Mouse (Mus musculus): Measurements from ENCODE around the gene Rtp2.
"Not testable (repeated sequence)": the region's sequence is repeated elsewhere in the genome, so short reads cannot be mapped to it uniquely, and the experiment has no call there.

Rtp2 gene

GRCm38 (mm10) chr16:23952101-23952727 lies 20.0 kb upstream of the Rtp2 start:
- DNase-seq (ENCODE audit: low spot score): no peak

DNA sequence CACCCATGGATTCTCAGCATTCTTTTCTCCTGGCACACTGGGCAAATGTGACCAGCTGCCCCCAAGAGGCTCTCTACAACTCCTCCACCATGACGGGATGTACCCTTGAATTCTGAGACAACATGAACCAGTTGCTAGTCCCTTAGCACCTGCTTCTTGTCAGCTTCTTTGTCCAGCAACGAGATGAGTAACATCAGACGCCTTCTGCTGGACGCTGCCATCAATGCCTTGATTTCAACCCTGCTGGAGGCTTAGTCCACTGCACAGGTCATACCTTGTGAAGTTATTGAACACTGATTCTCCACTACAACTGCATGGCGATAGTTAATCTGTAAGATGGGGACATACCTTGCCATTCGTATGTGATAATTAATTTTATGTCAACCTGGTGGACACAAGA lies 15.5 kb upstream of the Rtp2 start:
- DNase-seq (ENCODE audit: low spot score): no peak

DNA sequence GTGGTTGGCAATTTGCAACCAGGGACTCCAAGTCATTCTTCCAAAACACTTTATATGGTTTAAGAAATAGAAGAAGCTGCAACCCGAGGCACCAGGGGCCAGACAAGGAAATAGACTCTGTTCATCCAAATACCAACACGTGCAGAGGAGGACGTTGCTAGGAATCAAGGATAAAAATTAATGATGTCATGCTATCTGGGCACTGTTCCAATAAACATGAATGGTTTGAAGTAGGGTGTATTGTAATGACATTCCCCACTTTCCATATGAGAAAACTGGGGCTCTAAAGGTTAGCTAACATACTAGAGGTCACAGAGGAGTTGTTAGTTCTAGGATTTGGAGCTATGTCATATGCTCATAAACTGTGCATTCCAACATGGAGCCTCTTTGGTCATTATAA lies 12.6 kb upstream of the Rtp2 start:
- DNase-seq (ENCODE audit: low spot score): no peak

- DNase-seq (ENCODE audit: low spot score): no peak
Measured at GRCm38 (mm10) chr16:23934397-23934796, 2.2 kb upstream of the Rtp2 start.

GRCm38 (mm10) chr16:23931275-23931674 lies 919 bp downstream of the Rtp2 start:
- no peak for DNase-seq (ENCODE audit: low spot score)

DNA sequence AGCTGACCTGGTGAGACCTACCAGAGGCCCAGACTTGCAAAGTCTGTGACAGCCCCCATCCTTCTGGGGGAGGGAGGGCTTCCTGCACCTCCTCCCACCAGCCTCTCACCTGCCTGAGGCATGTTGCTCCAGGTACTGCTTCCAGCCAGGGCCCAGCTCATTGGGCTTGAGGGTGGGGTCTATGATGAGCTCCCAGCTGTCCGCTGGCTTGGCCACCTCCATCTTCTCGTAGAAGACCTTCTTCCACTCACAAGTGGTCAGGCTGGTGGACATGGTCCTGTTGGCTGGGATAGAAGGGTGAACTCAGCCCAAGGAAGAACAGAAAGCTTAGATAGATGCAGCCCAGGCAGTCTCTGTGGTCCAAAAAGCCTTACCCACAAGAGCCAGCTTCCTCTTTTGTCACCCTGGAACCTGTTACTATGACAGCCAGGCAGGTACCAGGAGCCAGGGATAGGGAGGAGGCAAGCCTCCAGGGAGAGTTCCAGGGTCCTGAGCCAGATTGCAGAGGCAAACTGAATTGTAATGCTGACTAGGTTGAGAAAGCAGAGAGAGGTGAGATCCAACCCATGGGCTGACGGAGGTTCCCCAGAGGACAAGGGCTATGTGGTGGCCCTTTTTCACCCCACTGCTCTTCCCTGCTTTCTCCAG lies 1.6 kb downstream of the Rtp2 start:
- no peak for DNase-seq (ENCODE audit: low spot score)

GRCm38 (mm10) chr16:23927301-23928114 lies 4.7 kb downstream of the Rtp2 start:
- no peak for DNase-seq (ENCODE audit: low spot score)

DNA sequence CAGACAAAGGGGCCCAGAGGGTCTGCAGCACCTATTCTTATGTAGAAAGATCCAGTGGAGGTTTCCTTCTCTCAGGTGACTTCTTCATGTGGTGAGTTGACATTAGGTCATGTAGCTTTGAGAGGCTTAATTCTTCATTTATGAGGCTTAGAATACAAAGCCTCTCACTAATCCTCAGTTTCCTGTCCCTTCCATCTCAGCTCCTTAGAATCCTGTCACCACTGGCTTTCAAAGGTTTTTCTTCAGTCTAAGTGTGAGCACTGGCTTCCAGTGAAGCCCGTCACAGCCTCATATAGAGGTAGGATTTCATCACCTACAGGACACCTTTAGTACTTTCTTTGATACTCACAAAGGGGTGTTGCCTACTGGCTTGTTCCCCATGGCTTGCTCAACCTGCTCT lies 9.3 kb downstream of the Rtp2 start:
- no peak for DNase-seq (ENCODE audit: low spot score)

DNA sequence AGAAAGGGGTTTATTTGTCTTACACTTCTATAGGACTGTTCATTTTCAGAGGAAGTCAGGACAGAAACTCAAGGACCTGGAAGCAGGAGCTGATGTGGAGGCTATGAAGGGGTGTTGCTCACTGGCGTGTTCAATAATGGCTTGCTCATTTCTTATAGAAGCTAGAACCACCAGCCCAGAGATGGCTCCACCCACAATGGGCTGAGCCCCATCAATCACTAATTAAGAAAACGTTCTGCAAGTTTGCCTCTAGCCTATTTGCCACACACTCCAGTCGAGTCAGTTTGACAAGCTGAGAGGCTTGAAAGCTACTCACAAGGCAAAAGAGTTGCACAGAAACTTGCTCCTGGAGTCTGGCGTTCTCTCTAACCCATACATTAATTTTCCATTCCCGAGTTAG lies 10.5 kb downstream of the Rtp2 start:
- no peak for DNase-seq (ENCODE audit: low spot score)

- DNase-seq (ENCODE audit: low spot score): no peak
Measured at GRCm38 (mm10) chr16:23919418-23919817, 12.8 kb downstream of the Rtp2 start.

- DNase-seq (ENCODE audit: low spot score): no peak
Measured at GRCm38 (mm10) chr16:23913401-23913800, 18.8 kb downstream of the Rtp2 start.

- no peak for DNase-seq (ENCODE audit: low spot score)
Measured at GRCm38 (mm10) chr16:23912741-23913140, 19.5 kb downstream of the Rtp2 start.

- not testable (repeated sequence) for DNase-seq (ENCODE audit: low spot score)
Measured at GRCm38 (mm10) chr16:23909015-23909354, 23.2 kb downstream of the Rtp2 start.

DNA sequence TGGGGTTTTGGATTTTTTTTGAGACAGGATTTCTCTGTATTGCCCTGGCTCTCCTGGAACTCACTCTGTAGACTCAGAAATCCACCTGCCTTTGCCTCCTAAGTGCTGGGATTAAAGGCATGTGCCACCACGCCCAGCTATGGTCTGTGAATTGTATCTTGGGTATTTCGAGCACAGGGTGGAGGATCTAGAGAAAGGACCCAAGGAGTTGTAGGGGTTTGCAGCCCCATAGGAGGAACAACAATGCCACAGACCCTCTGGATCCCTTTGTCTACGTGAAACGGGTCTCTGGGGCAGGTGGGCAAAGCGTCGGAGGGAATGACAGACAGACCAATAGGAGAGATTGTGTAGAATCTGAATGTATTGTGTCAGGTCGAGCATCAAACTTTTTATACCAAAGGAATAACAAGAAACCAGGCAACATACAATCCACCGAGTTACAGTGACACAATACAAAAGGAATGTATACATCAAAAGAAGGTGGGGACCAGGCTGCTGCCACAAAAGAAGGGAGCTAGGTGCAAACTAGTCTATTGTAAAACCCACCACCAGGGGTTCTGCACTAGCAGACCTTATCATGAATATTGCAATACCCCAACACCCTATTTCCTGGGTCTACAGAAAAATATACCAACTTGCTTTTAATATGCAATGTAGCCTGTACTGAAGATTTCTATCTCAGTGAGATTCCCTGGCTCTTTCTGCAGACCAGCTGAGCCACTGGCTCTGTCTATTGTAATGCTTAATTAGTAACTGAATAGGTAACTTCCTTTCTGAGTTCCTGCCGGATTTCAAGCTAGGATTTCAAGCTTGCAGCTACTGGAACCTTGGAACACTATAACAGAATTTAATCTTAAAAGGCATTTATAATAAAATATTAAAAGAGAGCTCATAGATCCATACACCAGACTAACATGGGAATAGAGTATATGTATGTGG lies 23.8 kb downstream of the Rtp2 start:
- DNase-seq (ENCODE audit: low spot score): not testable (repeated sequence)

DNA sequence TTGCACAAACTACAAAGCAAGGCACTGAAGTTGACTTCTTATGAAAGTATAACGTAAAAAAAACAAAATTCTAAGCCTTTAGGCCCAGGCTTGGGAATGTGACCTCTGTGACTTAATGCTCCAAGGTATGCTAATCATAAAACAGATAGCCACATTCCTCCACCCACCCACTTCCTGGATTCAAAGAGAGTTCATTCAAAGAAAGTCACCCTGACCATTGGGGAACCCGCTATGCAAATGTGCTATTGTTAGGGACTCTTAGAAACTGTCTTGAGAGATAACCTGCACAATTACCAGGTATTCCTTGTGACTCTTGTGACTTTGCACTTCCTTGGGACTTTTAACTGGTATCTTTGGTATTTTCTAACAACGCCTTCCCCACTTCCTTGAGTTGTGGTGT lies 25.6 kb downstream of the Rtp2 start:
- DNase-seq (ENCODE audit: low spot score): not testable (repeated sequence)

- no peak for DNase-seq (ENCODE audit: low spot score)
Measured at GRCm38 (mm10) chr16:23901411-23901810, 30.8 kb downstream of the Rtp2 start.

DNA sequence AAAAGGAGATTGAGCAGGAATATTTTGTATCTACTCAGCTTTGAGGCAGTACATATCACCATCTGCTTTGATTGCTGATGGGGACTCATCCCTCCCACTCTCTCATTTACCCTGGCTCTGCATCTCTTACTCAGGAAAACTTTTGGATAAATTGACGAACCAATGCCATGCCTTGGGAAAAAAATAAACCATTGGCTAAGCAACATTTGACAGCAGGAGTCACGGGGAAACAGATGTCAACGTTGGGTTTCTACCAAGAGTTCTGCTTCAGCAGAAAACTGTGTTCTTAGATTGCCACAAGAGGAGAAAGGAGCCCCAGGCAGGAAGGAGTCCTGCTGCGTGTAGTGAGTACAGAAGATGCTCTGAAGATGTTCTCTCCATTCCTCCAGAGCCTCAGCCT lies 32.1 kb downstream of the Rtp2 start:
- no peak for DNase-seq (ENCODE audit: low spot score)

- DNase-seq (ENCODE audit: low spot score): peak; percentile 79
Measured at GRCm38 (mm10) chr16:23898840-23899239, 33.4 kb downstream of the Rtp2 start.

DNA sequence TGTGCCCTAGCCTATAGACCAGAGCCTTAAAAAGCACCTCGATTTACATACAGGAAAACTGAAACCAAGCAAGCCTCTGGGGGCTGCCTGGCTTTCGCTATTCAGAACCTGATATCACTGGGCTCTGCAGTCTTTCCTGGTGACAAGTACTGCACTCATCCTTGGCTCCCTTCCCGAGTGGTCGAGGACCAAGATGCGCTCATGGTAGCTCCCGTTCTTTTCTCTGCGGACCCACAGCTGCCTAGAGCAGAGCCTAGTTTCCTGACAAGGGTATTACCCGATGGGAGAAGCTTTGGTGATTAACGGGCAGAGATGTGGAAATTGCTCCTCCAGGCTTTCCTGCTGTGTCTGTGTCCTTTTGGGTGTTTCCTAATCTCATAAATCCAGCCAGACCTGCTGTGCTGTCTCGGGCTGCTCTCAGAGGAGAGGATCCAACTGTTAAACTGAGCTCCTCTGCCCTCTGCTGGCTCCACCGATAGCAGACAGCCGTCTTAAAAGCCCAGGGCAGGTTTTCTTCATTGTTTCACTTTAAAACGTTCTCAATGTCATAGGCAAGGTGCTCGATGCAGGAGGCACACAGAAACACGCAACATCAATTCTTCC lies 34.1 kb downstream of the Rtp2 start:
- DNase-seq (ENCODE audit: low spot score): peak; percentile 70

- no peak for DNase-seq (ENCODE audit: low spot score)
Measured at GRCm38 (mm10) chr16:23897486-23897885, 34.7 kb downstream of the Rtp2 start.

- DNase-seq (ENCODE audit: low spot score): no peak
Measured at GRCm38 (mm10) chr16:23895135-23895534, 37.1 kb downstream of the Rtp2 start.

- DNase-seq (ENCODE audit: low spot score): no peak
Measured at GRCm38 (mm10) chr16:23890636-23891035, 41.6 kb downstream of the Rtp2 start, which contains the start of gene Sst. Gene Sst (minus strand): TSS chr16:23890958.

Data from urinary bladder, postnatal 14 days (tissue).